Mouse (Mus musculus) skeletal muscle tissue, postnatal 0 days (tissue): ENCODE data around the gene Olfr484. TPM values are rescaled to one million over a fixed set of nuclear protein-coding genes. Genes with fewer than 3 reads are reported as not detected.

Experiments used
- polyA plus RNA-seq: library from polyadenylated mRNA; unstranded; fragments of >200 nt; fragmentation: Nextera tagmentation; extraction: Ambion mirVana; gene quantifications from 2 replicates; pipeline ENCODE4 v1.2.1, GENCODE M21; 2015

The Olfr484 gene
- polyA plus RNA-seq = not detected in 2 replicates

DNA sequence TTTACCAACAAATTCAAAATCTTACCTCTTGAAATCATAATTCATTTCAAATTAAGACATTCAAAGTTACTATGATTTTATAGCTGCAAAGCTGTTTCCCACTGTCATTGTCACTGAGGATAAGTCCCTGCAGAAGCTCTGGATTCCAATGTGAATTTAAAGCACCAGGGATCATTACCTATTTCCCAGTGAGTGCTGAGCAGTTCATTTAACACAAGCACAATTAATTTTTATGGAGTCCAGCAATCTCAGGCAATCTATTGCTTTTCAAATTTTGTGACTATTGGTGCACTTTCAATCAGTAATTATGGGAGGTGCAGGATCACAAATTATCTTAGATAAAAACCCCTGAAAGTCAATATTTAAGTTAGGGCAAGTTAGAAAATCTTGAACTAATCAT is at the start of gene Olfr484:
Olfr484 (minus strand) TSS at position 101 of the 400 bp plus-strand sequence.

DNA sequence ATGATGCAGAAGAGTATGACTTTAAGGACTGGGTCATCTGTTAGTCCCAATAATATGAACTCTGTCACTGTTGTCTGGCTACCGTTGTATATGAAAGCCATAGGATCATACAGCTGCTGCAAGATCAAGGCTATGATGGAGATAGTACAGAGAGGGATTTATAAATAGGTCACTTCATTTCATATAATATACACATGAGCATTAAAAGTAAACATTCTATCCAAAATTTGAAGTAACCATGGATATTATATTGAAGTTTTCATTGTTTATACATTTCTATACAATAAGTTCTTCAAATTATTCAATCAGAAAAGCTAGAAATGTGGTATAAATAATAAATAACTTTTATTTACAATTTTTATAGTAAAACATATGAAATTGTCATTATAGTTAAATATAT is 45.4 kb upstream of the Olfr484 start, which contains the start of gene Olfr486:
Olfr486 (minus strand) TSS at position 101 of the 400 bp plus-strand sequence.

DNA sequence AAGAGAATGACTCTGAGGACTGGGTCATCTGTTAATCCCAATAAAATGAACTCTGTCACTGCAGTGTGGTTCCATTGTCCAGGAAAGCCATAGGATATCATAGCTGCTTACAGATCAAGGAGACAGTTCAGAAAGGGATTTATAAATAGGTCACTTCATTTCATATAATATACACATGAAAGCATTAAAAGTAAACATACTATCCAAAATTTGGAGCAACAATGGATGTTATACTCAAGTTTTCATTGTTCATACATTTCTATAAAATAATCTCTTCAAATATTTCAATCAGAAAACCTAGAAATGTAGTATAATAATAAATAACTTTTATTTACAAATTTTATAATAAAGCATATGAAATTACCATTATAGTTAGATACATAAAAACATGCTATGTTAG is 32.5 kb upstream of the Olfr484 start, which contains the start of gene Olfr485:
Olfr485 (minus strand) TSS at position 101 of the 400 bp plus-strand sequence.

DNA sequence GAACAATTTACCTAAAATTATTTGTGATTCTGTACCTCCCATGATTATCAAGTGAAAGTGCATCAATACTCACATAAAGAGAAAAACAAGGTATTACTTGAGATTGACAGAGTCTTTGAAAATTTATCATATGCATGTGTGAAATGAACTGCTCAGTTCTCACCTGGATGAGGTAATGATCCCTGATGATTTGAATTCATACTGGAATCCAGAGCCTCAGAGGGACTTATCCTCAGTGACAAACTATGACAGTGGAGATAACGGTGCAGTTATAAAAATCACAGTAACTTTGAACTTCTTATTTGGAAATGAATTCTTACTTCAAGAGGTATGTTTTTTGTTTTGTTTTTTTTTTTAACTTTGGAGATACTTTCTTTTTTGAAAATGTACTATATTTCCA is 26.7 kb downstream of the Olfr484 start, which contains the start of gene Olfr483:
Olfr483 (plus strand) TSS at position 301 of the 400 bp plus-strand sequence.

DNA sequence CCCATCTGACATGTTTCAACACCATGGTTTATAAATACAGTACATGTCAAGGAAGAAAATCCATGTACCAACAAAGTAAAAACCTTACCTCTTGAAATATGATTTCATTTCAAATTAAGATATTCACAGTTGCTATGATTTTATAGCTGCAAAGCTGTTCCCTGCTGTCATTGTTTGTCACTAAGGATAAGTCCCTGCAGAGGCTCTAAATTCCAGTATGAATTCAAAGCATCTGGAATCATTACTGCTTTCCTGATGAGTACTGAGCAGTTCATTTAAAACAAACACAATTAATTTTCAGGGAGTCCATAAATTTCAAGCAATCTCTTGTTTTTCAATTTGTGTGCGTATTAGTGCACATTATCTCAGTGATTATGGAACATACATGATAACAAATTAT is 29.8 kb downstream of the Olfr484 start, which contains the start of gene Olfr482:
Olfr482 (minus strand) TSS at position 101 of the 400 bp plus-strand sequence.

DNA sequence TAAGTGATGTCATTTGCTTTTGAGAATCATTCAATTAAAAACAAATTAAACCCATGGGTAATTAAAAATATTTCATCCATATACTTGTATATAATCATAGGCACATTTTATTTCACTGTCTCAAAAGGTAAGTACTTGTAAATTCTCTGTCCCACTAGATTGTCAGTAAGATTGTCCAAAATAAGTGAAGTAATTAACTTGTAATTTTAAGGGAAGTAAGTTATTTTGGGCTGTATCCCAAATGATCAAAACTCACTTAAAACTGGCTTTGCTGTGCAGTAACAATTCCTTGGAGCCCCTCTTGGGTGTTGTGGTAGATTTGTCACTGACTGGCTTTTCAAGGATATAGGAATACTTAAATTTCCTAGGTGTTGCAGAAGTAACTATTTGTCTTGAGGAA is 47.7 kb downstream of the Olfr484 start, which contains the start of gene Olfr481:
Olfr481 (plus strand) TSS at position 301 of the 400 bp plus-strand sequence.

Other genes with a start within 250 kb of the Olfr484 start
- not detected in 2 replicates for gene Olfr472, start 229.5 kb downstream of the Olfr484 start, polyA plus RNA-seq
- not detected in 2 replicates for gene Olfr473, start 197.0 kb downstream of the Olfr484 start, polyA plus RNA-seq
- not detected in 2 replicates for gene Olfr474, start 172.8 kb downstream of the Olfr484 start, polyA plus RNA-seq
- gene Olfr476, start 162.6 kb downstream of the Olfr484 start, polyA plus RNA-seq = not detected in 2 replicates
- not detected in 2 replicates for gene Olfr477, start 140.8 kb downstream of the Olfr484 start, polyA plus RNA-seq
- gene Olfr478, start 93.5 kb downstream of the Olfr484 start, polyA plus RNA-seq = not detected in 2 replicates
- gene Olfr479, start 76.8 kb downstream of the Olfr484 start, polyA plus RNA-seq = not detected in 2 replicates
- gene Olfr480, start 60.1 kb downstream of the Olfr484 start, polyA plus RNA-seq = not detected in 2 replicates
- gene Olfr481, start 47.6 kb downstream of the Olfr484 start, polyA plus RNA-seq = not detected in 2 replicates
- not detected in 2 replicates for gene Olfr482, start 29.9 kb downstream of the Olfr484 start, polyA plus RNA-seq
- not detected in 2 replicates for gene Olfr483, start 26.6 kb downstream of the Olfr484 start, polyA plus RNA-seq
- not detected in 2 replicates for gene Olfr485, start 32.4 kb upstream of the Olfr484 start, polyA plus RNA-seq
- not detected in 2 replicates for gene Olfr486, start 45.3 kb upstream of the Olfr484 start, polyA plus RNA-seq
- not detected in 2 replicates for gene Olfr487, start 87.2 kb upstream of the Olfr484 start, polyA plus RNA-seq
- gene Olfr488, start 130.9 kb upstream of the Olfr484 start, polyA plus RNA-seq = not detected in 2 replicates
- not detected in 2 replicates for gene Olfr490, start 161.5 kb upstream of the Olfr484 start, polyA plus RNA-seq
- gene Olfr491, start 186.0 kb upstream of the Olfr484 start, polyA plus RNA-seq = not detected in 2 replicates
- gene Olfr492, start 196.2 kb upstream of the Olfr484 start, polyA plus RNA-seq = not detected in 2 replicates
- not detected in 2 replicates for gene Olfr493, start 219.5 kb upstream of the Olfr484 start, polyA plus RNA-seq
- not detected in 2 replicates for gene Olfr494, start 237.9 kb upstream of the Olfr484 start, polyA plus RNA-seq